Mouse (Mus musculus) urinary bladder, adult 18-20 months (tissue): ENCODE results near the gene Bpifb9a.
"Not testable (repeated sequence)": the region's sequence is repeated elsewhere in the genome, so short reads cannot be mapped to it uniquely, and the experiment has no call there.

Experiments
- DNase-seq, 2 experiments: peaks; one replicate each; pipeline ENCODE4 v3.0.0; 2022; ENCODE audit warnings: low spot score in 2 of 2, mixed read lengths in 2 of 2

Gene Bpifb9a

DNA sequence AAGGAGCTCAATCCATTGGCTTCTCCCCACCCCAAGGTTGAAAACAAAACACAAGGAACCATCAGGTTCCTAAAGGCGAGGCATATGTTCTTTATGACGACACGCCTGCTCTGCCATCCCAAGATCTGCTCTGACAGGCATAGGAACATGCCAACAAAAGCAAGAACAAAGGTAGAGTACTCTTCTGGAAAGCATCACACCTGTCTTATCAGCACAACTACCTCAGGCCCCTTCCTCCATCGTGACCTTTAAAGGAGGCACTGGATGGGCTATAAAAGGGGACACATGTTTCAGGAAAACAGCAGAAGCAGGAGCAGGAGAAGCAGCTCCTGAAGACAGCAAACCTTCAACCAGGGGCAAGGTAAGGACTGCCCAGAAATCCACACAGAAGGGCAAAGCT is 49.3 kb downstream of the Bpifb9a start, which contains the start of gene Bpifb9b:
Gene Bpifb9b, plus strand, starts transcription at position 301 of the 400 bp plus-strand sequence.
- not testable (repeated sequence) for DNase-seq

DNA sequence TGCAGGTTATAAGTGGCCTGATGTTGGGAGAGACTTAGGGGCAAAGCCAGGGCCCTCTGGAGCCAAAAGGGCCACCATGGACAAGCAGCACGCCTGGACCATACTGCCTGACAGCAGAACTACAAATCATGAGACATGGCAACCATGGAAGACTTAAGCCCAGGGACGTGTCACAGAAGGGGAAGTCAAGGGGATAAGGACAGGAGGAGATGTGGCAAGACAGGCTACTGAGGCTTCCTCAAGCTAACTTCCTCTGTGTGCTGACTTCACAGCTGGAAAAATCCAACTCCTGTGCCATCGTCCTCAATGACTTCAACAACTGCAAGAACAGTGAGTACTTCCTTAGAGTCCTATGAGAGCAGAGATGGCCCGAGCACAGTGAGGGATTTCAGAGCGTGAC is 56.1 kb downstream of the Bpifb9a start:
- not testable (repeated sequence) for DNase-seq
